Mouse (Mus musculus): ENCODE results near the gene Kdelc1.

Kdelc1 gene

DNA sequence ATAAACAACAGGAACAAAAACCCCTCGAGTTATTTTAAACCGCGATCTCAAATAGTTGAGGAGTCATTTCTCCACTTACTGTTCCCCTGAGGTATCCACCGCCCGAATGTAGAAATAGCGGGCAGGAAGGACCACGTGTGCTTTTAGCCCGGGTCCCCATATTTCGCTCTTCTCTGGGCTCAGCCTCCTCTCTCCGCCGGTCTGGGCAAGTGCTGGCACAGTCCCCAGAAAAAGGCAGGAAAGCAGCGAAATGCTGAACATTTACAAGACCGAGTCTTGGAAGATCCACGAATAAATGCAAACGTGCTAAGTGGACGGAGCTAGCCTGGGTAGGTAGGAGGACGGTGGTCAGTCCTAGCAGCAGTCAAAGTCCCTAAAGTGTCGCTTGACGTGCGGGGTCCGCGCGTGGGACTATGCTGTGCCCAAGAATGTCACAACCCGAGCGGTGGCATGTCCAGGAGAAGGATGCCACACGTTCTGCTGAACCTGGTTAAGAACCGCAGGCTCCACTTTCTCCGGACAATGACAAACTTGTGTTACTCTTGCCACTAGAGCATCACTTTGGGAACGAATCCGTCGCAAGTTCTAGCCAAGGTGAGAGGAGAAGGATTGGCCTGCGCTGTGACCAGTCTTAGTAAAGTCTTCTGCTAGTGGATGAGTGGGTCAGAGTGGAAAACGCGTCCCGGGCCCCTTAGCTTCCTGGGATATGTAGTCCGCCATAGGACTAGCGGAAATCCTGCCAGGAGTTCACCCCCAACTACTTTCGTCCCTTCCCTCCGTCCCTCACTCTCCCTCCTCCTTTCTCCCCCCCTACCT, at the start of gene Kdelc1, which contains the start of gene Bivm:
Gene Kdelc1 (minus strand): TSS at position 570 of the 816 bp plus-strand sequence.
Gene Bivm (plus strand): TSS at position 719 of the 816 bp plus-strand sequence.
- peak; percentile 95 for DNase-seq

DNA sequence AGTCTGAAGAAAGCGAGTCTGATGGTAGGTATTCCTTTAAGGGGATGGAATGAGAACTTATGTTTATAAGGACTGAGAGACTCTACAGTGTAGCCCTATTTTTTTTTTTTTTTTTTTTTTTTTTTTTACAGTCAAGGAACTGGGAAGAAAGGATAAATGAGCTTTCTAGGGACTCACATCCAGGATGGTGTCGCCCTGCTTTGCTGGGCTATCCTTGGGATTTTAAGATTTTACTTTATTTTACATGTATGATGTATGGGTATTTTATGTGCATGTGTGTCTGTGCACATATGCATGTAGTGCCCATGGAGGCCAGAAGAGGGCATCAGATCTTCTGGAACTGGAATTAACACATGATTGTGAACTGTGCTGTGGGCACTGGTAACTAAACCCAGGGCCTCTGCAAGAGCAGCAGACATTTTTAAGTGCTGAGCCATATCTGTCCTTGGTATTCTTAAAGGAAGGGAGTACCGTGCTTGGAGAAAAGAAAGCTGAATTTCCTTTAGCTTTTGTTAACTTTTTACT, 49.3 kb upstream of the Kdelc1 start:
- DNase-seq: no peak

DNA sequence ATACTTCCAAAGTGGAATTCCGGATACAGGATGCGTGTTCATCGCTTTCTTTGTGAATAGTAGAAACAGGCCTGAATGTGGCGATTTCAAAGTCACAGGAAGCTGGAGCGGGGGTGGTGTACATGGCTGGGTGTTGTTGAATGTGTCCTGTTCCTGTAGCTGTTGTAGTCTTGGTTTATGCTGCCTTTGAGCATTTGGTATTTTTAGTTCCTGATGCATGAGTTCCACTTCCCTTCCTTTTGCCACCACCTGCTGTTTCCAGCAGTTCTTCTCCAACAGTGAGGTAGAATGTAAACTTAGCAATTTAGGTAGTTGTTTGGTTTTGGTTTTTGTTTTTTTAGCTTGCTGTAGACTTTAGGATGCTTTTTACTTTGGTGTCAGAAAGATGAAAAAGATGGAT, 43.8 kb upstream of the Kdelc1 start:
- DNase-seq: no peak

DNA sequence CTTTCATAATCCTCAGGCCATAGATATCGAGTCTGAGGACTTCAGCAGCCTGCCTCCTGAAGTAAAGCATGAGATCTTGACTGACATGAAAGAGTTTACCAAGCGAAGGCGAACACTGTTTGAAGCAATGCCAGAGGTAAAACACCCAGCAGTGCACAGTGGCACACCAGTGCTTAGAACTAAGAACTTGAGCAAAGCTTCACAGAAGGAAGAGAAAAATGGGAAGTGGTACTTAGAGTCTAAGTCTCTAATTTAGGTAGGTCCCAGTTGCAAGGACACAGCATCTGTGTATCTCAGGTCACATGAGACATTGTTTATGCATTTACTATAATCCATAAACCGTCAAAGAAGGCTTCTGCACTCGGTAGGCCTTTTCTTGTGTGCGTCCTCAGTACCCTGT, 43.2 kb upstream of the Kdelc1 start:
- no peak for DNase-seq

DNA sequence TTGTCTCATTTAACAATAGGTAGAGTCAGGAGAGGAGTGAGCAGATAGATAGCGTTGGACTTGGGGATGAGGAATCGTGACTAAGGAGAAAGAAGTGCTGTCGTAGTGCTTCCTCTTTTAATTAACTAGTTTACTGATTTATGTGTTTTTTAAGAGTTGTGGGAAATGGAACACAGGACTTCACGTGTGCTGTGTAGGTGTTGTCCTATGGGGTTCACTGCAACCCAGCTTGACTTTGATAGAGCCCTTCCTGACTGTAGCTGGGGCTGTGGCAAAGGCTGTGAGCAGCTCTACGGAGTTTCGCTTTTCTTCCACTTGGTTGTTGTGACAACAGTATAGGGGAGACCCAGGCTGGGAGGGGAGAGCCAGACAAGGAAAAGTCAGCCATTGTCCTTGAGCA, 39.7 kb upstream of the Kdelc1 start:
- no peak for DNase-seq

DNA sequence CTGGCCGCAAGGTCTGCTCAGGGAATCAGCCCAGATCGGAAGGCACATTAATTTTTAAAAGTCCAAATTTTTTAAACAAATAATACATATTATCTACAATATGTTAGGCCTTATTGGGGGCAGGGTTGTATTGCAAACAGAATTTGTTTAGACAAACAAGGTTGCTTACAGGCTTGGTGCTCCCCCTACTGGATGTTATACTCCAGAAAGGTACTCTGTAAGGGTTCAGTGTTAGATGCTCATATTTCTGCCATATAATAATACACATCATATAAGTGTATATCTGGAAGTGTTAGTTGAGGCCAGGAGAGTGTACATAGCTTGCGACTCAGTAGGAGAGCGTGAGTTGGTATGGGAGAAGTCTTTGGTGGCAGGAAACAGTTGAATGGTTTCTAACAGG, 36.7 kb upstream of the Kdelc1 start:
- DNase-seq: no peak

DNA sequence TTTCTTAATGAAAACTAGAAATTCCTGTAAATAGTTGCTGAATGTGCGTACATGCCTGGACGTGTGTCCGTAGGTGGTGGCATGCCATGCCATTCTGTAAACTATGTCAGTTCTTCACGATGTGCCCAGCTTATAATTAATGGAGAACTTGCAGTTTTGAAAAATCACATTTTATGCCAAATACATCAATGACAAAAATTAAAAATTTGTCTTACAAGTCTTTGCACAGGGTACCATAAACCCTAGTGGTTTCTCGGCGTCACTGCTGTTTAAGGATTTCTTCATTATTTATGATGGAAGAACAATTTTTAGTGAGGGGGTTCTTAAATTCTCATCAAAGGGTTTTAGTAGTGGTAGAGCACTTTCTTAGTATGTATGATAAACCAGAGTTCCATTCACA, 30.1 kb upstream of the Kdelc1 start:
- DNase-seq: no peak

DNA sequence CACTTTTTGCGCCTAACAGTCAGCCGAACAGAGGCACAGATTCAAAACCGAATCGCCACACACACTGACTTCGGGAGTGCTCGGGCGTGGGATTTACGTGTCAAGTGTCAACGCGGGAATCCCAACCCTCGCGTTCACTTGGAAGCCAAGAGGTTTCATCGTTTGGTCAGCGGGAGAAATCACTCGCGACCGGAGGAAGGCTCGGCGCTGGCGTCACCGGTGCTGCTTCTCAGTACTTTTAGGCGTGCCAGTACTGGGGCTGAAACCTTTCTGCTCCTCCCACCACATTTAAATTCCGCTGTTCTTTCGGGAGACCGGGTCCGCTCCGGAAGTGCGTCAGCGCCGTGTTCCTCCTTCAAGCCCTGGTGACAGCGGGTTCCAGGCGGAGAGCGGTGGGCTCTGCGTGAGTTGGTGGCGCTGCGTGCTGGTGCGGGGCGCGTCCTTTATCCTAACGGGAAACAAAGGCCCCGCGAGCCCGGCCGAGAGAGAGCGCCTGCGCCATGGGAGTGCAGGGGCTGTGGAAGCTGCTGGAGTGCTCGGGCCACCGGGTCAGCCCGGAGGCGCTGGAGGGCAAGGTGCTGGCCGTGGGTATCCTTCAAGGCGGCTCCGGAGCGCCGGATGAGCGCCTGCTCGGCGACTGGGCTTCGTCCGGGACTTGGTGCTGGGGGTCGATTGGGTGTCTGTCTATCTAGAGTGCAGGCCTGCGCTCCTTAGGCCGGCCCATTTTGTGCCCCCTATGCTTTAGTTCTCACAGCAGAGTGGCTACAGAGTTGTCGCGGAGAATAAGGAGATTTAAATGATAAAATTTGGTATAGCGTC, 29.2 kb upstream of the Kdelc1 start, which contains the start of gene Ercc5:
Gene Ercc5 (plus strand): TSS at position 182 of the 819 bp plus-strand sequence.
- peak; percentile 89 for DNase-seq

DNA sequence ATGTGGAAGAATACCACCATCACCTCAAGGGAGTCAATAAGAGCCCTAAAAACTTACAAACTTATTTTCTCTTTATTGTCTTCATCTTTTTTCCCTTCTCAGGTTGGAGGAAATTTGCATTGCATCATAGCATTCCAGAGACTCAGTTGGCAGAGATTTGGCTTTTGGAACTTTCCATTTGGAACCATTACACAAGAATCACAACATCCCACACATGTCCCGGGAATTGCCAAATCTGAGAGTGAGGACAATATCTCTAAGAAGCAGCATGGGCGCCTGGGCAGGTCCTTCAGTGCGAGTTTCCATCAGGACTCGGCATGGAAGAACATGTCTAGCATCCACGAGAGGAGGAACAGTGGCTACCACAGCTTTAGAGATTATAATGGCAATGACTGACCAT, 24.1 kb upstream of the Kdelc1 start:
- no peak for DNase-seq

DNA sequence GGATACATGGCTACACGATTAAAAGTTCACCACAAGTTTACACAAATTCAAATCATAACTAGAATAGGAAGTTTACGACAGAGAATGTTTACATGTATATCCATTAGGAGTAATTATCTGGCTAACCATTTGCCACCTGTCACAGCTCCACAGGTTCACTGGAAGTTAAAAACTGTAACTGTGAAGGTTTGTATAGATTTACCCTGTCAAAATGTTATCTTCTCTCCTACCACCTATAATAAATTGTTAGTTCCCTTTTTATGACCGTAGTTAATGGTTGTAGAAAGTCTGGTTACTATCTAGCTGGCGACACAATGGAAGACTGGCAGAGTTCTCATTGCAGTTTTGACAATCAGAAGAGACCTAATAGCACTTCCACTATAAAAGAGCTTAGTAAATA, 21.6 kb upstream of the Kdelc1 start:
- DNase-seq: no peak

DNA sequence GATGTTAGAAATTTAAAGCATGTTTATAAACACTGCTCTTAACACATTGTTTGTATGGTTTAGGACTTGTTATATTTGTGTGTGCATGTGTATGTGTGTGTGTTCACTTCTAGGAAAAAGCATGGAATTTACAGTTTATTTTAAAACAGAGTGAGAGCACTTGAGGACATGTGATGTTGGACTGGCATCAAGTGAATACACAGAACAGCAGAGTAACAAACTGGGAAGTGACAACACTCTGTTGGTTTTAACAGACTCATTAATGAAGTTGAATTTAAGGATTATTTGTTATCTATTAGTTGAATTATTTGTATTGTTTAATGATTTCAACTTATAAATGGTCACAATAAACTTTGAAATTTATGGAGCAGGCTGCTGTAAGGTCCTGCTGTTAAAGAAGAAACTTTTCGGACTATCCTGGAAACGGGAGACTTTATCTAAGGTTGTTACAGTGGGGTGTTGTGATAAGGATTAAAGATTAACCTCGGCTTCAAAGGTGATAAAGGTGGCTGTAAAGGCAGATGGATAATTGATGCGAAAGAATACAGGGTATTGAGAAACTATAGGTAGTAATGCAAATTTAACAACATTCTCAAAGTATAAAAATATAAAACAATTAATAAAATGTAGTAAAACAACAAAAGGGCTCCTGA, 11.4 kb upstream of the Kdelc1 start:
- no peak for DNase-seq

DNA sequence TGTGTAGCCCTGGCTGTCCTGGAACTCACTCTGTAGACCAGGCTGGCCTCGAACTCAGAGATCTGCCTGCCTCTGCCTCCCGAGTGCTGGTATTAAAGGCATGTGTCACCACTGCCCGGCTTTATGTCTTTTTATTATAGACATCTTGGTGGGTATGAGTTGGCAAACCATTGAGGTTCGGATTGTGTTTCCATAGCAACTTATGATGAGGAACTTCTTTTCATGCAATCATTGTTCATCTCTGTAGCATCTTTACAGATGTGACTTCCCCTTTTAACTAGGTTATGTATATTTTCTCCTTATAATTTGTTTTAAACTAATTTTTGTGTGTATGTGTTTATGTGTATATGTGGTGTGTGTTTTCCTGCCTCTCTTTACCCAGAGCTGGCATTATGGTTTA, 7.0 kb upstream of the Kdelc1 start:
- DNase-seq: no peak

DNA sequence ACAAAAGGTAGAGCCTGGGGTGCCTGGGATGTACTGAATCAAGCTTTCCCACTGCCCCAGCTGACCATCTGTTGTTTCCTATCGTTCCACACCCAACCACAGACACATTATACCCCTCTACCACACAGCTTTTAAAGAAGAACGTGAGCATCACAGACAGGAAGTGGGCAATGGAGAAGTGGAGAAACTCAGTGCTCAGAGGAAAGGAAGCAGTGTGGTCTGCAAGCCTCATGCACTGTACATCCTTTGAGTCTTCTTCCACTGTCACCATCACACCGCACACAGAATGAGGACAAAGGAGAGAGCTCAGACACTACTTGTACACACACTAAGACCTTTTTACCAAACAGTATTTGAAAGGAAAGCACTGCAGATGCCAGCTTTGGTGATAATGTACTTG, 3.6 kb upstream of the Kdelc1 start:
- no peak for DNase-seq

DNA sequence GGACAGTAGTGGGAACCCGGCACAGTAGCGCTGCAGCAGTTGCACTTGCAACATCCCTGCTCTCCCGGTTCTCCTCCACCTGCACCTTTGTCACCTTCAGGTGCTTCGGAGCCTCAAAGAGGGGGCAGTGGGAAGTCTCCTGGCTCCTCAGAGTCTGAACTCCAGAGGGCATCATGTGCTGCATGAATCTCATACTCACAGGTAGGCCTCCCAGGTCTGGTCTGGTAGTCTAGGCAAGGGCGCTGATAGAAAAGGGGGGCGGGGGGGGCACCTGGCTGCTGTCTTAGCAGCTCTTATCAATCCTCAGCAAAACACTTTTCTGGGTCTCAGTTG, 1.4 kb upstream of the Kdelc1 start:
- DNase-seq: no peak

DNA sequence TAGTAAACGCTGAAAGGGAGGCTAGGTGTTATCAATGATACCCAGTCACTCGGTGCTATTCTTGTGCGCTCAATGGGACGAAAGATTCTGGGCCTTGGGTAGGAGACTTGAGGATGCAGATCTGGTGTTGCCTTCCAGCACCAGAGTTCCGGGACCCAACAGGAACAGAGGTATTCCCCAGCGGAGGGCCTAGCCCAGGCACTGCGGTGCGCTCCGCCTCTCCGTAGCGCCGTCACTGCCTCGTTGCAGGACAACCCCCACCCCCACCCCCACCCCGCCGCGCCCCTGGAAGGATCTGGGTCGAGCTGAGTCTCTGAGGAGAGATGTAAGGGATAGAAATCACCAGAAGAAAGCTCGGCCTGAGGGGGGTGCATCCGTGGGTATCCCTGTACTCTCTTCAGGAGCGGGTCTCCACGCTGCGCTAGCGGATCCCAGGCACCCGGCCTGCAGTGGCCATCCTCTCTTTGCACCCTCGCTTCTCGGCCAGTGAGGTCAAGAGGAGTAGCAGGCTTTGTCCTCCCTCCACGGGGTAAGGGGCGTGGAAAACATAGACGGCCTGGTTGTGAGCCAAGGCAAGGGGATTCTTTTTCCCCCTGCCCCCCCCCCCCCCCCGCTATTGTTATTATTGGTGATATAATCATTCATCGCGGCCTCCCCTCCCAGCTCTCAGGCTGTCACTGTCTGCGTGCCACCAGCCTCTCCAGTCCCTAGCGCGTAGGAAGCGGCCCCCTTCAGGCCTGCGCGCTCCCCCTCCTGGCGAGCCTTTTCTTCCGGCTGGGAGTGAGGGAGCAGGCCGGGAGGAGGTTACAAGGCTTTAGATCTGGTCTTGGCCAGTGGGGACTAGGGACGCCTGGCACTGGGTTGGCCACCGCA, 829 bp upstream of the Kdelc1 start:
- DNase-seq: peak; percentile 84

DNA sequence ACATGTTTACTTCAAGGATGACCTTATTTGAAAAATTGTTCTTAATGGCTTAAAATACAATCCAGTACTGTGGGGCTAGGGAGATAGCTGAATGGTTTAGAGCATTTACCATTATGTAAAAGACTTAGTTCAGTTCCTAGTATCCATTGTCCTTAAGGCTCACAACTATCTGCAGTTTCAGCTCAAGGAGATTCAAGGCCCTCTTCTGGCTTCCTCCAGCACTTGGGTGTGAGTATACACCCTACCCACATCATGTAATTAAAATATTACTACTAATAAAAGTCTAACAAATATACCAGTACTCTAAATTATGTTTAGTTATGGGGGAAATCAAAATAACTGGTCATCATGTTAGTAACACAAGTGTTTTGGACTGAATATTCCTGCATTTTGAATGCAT, 1.0 kb downstream of the Kdelc1 start:
- DNase-seq: no peak

DNA sequence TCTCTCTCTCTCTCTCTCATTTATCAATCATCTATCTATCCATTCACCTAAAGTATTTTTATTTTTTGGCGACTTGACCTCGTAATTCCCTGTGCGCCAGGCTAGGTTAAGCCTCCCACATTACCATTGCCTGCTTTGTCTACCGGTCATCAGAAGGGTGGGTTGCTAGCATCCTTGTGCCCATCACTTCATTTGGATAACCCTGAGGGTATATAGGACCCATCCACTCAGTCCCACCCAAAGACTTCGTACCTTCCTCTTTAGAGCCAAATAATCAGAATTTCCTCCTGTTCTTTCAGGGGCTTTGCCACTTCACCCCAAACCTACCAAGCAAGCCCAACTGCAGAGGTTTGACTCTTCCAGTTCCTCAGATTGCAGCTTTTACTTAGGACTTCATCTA, 15.7 kb downstream of the Kdelc1 start:
- no peak for DNase-seq

DNA sequence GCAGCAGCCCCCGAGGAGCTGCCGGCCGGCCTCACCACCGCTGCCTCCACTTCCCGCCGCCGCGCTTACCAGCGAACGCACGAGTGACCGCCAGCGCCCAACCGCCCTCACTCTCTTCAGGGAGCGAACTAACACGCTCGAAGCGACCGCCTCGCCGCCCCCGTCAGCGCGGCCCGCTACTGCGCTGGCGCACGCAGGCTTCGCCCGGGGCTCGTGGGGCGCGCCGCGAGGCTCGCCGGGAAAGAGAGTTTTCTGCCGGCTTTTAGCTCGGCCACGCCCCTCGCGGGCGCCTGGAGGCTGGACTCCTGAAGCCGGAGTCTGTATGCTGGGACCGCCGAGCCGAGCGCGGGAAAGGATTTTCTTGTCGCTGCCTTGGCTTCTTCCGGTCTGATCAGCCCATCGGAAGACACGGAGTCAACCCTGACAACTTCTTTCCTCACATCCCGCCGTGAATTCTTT, 16.3 kb downstream of the Kdelc1 start, which contains the start of gene Tex30:
Gene Tex30 (minus strand): TSS at position 183 of the 459 bp plus-strand sequence.
- peak; percentile 93 for DNase-seq

DNA sequence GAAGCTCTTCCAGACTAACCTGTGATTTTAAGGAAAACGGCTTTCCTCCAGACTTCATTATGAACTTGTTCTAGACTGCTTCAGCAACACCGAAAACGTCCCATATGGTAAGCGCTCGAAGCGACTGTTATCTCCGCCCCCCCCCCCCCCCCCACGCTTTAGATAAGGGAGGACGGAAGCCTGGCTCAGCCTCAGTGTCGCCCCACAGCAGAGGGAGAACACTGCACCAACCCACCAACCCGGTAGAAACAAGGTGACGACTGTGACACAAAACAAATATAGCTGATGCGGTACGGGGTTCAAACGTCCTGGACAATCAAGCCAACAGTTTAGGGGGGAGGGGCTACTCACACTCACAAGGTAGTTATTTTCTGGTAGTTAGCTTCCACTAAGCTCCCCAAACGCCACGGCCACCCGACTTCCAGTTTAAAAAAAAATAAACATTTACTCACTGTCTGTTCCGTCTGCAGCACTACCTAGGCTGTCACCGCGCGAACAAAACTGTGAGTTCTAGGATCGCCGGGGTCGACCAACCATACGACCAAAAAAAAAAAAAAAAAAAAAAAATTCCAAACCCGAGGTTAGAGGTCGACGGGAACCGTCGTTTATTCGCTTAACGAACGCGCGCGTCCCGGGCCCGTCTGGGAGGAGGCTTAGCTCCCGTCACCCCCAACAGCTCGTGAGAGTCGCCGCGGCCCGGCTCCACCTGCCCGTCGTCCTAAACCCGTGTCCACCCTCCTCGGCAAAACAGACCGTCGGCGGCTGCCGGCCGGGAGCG, 17.0 kb downstream of the Kdelc1 start:
- peak; percentile 21 for DNase-seq

DNA sequence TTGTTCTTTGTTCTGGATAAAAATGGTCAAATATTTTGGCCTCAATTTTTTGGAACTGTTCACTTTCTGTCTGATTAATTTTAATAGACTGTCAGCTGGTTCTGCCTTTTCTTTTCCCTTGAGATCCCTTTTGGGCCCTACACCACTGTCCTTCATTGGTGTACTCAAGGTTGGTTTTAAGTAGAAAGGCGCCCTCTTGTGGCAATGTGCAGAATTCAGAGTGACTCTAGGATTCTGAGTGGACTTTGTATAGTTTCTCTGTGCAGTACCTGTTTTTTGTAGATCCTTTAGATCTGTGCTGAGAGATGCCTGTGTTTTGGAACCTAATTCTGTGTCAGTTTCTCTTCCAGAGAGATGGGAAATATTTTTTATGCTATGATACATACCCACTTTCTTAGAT, 54.0 kb downstream of the Kdelc1 start:
- DNase-seq: peak; percentile 27

DNA sequence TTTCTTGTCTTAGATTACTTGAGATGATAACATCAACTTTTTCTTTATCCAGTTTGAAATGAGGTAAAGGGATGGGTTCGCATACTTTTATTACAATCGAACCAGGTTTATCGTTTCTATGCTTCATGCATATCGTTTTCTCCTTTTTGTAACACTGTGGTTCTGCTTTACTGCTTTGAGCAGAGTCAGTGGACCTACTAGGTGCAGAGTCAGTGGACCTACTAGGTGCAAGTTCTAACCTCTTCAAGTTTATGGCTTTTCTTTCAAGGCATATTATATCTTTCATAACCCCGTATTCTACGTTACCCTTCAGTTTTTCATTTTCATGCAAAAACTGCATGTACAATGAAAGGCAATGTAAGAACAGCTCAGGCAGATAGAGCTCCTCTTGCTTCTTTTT, 55.2 kb downstream of the Kdelc1 start:
- DNase-seq: no peak

Data from kidney, adult 11 months (tissue).